Mouse (Mus musculus) heart, embryonic 11.5 days (tissue): ENCODE data around the gene Vmn2r124. TPM values are rescaled to one million over a fixed set of nuclear protein-coding genes. Genes with fewer than 3 reads are reported as not detected.
"Not testable (repeated sequence)": the region's sequence is repeated elsewhere in the genome, so short reads cannot be mapped to it uniquely, and the experiment has no call there.

ENCODE experiments used
- ATAC-seq: fragments of 200-750 bp; cut with Nextera tagmentation; replicated peaks from 2 replicates; pipeline ENCODE4 v1.8.0; 2017; ENCODE audit warnings: moderate library complexity; ENCODE audit not compliant: insufficient number of reproducible peaks, low FRiP score, low TSS enrichment
- H3K27ac ChIP-seq: fragments of 300-500 bp; sonication (generic); 2 replicates; pipeline ENCODE4 v1.5.1; 2014; ENCODE audit warnings: mild to moderate bottlenecking, low read depth, low read length
- H3K27me3 ChIP-seq: fragments of 300-500 bp; sonication (generic); 2 replicates; pipeline ENCODE4 v1.6.1; 2014; ENCODE audit warnings: mild to moderate bottlenecking, low read length, mixed read lengths; ENCODE audit not compliant: control insufficient read depth, insufficient read depth
- H3K36me3 ChIP-seq: fragments of 300-500 bp; sonication (generic); 2 replicates; pipeline ENCODE4 v1.6.1; 2014; ENCODE audit warnings: mild to moderate bottlenecking, low read length, moderate library complexity, mixed read lengths; ENCODE audit not compliant: control insufficient read depth, insufficient read depth
- H3K4me1 ChIP-seq: fragments of 300-500 bp; sonication (generic); 2 replicates; pipeline ENCODE4 v1.6.1; 2014; ENCODE audit warnings: low read length; ENCODE audit not compliant: control insufficient read depth, insufficient read depth
- H3K4me2 ChIP-seq: fragments of 300-500 bp; sonication (generic); 2 replicates; pipeline ENCODE4 v1.6.1; 2014; ENCODE audit warnings: mild to moderate bottlenecking, moderate library complexity
- H3K4me3 ChIP-seq: fragments of 300-500 bp; sonication (generic); 2 replicates; pipeline ENCODE4 v1.5.1; 2014; ENCODE audit warnings: low read depth, low read length
- H3K9ac ChIP-seq: fragments of 300-500 bp; sonication (generic); 2 replicates; pipeline ENCODE4 v1.6.1; 2014; ENCODE audit warnings: mild to moderate bottlenecking, low read depth, low read length, moderate library complexity
- H3K9me3 ChIP-seq: fragments of 300-500 bp; sonication (generic); replicated peaks from 2 replicates; pipeline ENCODE4 v1.6.1; 2016; ENCODE audit warnings: low read length; ENCODE audit not compliant: control insufficient read depth
- WGBS: fragments of 180-500 bp; shearing (Covaris S2); extraction: QIAGEN DNeasy Blood & Tissue Kit; methylation state at CpG from one replicate; pipeline ENCODE4 v1.1.7; 2014; ENCODE audit not compliant: insufficient replicate concordance; 5-methylcytosine and 5-hydroxymethylcytosine counted together
- polyA plus RNA-seq: library from polyadenylated mRNA; unstranded; fragments of >200 nt; fragmentation: Nextera tagmentation; extraction: Ambion mirVana; gene quantifications from 2 replicates; pipeline ENCODE4 v1.2.1, GENCODE M21; 2014

The Vmn2r124 gene
- polyA plus RNA-seq, result not detected in 2 replicates

- H3K9ac ChIP-seq, result no peak within 1 kb of the TSS
- H3K4me2 ChIP-seq, result no peak within 1 kb of the TSS
- H3K27me3 ChIP-seq, result no peaks in the 10 kb centered on the region
- no peaks in the 10 kb centered on the region for H3K9me3 ChIP-seq
- no peak for ATAC-seq
- no peak within 1 kb of the TSS for H3K27ac ChIP-seq
- no peaks in the 10 kb centered on the region for H3K4me1 ChIP-seq
- H3K36me3 ChIP-seq, result no peaks in the 10 kb centered on the region
- 44% methylated on average over 2 of the region's 2 CpGs for WGBS
- H3K4me3 ChIP-seq, result no peak within 1 kb of the TSS
Observed at GRCm38 (mm10) chr17:18049124-18049523, at the start of gene Vmn2r124. Vmn2r124 (plus strand) TSS chr17:18049424.

- Histone ChIP-seq H3K36me3 (no peaks in the 10 kb centered on the region), H3K9ac (no peak overlapping the region), H3K4me3 (no peak overlapping the region), H3K27ac (no peak overlapping the region), H3K4me1 (no peaks in the 10 kb centered on the region), H3K27me3 (no peaks in the 10 kb centered on the region), H3K9me3 (no peaks in the 10 kb centered on the region), H3K4me2 (no peak overlapping the region)
- WGBS, result 83% methylated on average over 1 of the region's 1 CpGs
- no peak for ATAC-seq
Observed at GRCm38 (mm10) chr17:18004752-18005151, 44.5 kb upstream of the Vmn2r124 start.

- Histone ChIP-seq H3K9me3 (0 out of 2 replicates have a peak, but pooled peaks cover 2% of the 10 kb centered on the region), H3K4me1 (no peaks in the 10 kb centered on the region), H3K27ac (no peak within 1 kb of the TSS), H3K9ac (no peak within 1 kb of the TSS), H3K4me2 (no peak within 1 kb of the TSS), H3K36me3 (no peaks in the 10 kb centered on the region), H3K4me3 (no peak within 1 kb of the TSS), H3K27me3 (no peaks in the 10 kb centered on the region)
- ATAC-seq, result no peak
- WGBS, result 53% methylated on average over 2 of the region's 2 CpGs
Observed at GRCm38 (mm10) chr17:18021433-18021832, 27.8 kb upstream of the Vmn2r124 start, which contains the start of gene Fpr-rs4. Fpr-rs4 (plus strand) TSS chr17:18021733.

GRCm38 (mm10) chr17:18084716-18085115 lies 35.5 kb downstream of the Vmn2r124 start, which contains the start of gene Vmn2r91:
Vmn2r91 (plus strand) TSS chr17:18085016.
- ATAC-seq, H3K4me3 ChIP-seq, H3K27ac ChIP-seq, H3K4me2 ChIP-seq, H3K9me3 ChIP-seq, H3K4me1 ChIP-seq, H3K27me3 ChIP-seq, H3K36me3 ChIP-seq, H3K9ac ChIP-seq: not testable (repeated sequence)

- not testable (repeated sequence) for H3K4me1 ChIP-seq, H3K9ac ChIP-seq, H3K9me3 ChIP-seq, H3K27ac ChIP-seq, H3K36me3 ChIP-seq, H3K4me2 ChIP-seq, H3K27me3 ChIP-seq, H3K4me3 ChIP-seq, ATAC-seq
- WGBS, result 54% methylated on average over 1 of the region's 1 CpGs
Observed at GRCm38 (mm10) chr17:18095626-18096025, 46.4 kb downstream of the Vmn2r124 start.

GRCm38 (mm10) chr17:18102265-18102664 lies 53.0 kb downstream of the Vmn2r124 start:
- H3K36me3 ChIP-seq, H3K27me3 ChIP-seq, H3K4me3 ChIP-seq, H3K4me2 ChIP-seq, H3K9me3 ChIP-seq, H3K9ac ChIP-seq, H3K27ac ChIP-seq, ATAC-seq, H3K4me1 ChIP-seq: not testable (repeated sequence)
- 74% methylated on average over 3 of the region's 3 CpGs for WGBS

Other genes with a start within 250 kb of the Vmn2r124 start
- gene Spaca6, start 222.3 kb upstream of the Vmn2r124 start, polyA plus RNA-seq, result 15.5 and 25.1 TPM in 2 replicates
- gene Has1, start 194.2 kb upstream of the Vmn2r124 start, polyA plus RNA-seq, result 0.93 and 2.0 TPM in 2 replicates
- gene Fpr1, start 165.5 kb upstream of the Vmn2r124 start, polyA plus RNA-seq, result not detected in 2 replicates
- not detected in 2 replicates for gene Fpr2, start 161.6 kb upstream of the Vmn2r124 start, polyA plus RNA-seq
- not detected in 2 replicates for gene Fpr3, start 161.6 kb upstream of the Vmn2r124 start, polyA plus RNA-seq
- not detected in 2 replicates for gene Fpr-rs4, start 27.7 kb upstream of the Vmn2r124 start, polyA plus RNA-seq
- gene Vmn2r91, start 35.6 kb downstream of the Vmn2r124 start, polyA plus RNA-seq, result not detected in 2 replicates
- not detected in 2 replicates for gene Vmn2r92, start 102.5 kb downstream of the Vmn2r124 start, polyA plus RNA-seq
- not detected in 2 replicates for gene Vmn2r94, start 228.3 kb downstream of the Vmn2r124 start, polyA plus RNA-seq
- not detected in 2 replicates for gene Vmn2r93, start 248.7 kb downstream of the Vmn2r124 start, polyA plus RNA-seq